ENCODE assay signal across 8 mouse cellular contexts in the genomic region with DNA sequence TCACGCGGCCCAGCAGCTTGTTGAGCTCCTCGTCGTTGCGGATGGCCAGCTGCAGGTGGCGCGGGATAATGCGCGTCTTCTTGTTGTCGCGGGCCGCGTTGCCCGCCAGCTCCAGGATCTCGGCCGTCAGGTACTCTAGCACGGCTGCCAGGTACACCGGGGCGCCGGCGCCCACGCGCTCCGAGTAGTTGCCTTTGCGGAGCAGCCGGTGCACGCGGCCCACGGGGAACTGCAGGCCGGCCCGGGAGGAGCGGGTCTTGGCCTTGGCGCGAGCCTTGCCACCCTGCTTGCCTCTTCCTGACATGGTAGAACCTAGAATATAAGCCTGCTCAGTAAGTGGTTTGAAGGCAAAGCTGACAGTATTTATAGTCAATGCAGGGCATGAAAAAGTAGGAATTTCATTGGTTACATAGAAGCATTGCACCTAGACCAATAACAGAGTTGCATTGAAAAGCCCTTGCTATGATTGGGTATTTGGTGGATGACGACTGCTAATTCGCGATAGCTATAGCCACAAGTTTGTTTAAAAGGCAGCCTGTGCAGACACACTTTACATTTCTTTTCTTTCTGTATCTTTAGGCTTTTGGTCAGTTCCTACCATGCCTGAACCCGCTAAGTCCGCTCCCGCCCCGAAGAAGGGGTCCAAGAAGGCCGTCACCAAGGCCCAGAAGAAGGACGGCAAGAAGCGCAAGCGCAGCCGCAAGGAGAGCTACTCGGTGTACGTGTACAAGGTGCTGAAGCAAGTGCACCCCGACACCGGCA. TPM values are rescaled to one million over a fixed set of nuclear protein-coding genes. Genes with fewer than 3 reads are reported as not detected.
DNase-seq lines count a peak whose midpoint lies in the region; ATAC-seq lines count a peak whose summit lies in the region.
"Not testable (repeated sequence)": the region's sequence is repeated elsewhere in the genome, so short reads cannot be mapped to it uniquely, and the experiment has no call there.

A gene (minus strand): TSS at position 304 of the 762 bp plus-strand sequence.
A gene (plus strand): TSS at position 600 of the 762 bp plus-strand sequence.

- H3K9me3 ChIP-seq in hindbrain, embryonic 15.5 days = not testable (repeated sequence)

- peak; percentile 99 for DNase-seq in R1 (ENCODE audit: low read depth, low spot score)
- peak; percentile 67 to 70 for DNase-seq in cerebellum, postnatal 25 days
- peak; percentile 40 to 56 for DNase-seq in frontal cortex, postnatal 25 days (ENCODE audit: low spot score in 2 of 2)
- DNase-seq in layer of hippocampus, postnatal 36 days = peak; percentile 63 to 67
- peak; percentile 91 for DNase-seq in lung, postnatal 25 days (ENCODE audit: low spot score)
- peak; percentile 82 for DNase-seq in retina, adult 2 months (ENCODE audit: low read depth, low spot score)
- DNase-seq in thymus, postnatal 25 days = peak; percentile 79

- not testable (repeated sequence) for H3K36me3 ChIP-seq in hindbrain, embryonic 15.5 days

- H3K9ac ChIP-seq in hindbrain, embryonic 15.5 days = peak within 1 kb of the TSS; percentile 60

- H3K4me3 ChIP-seq in hindbrain, embryonic 15.5 days = peak within 1 kb of the TSS; percentile 47

- peak; percentile 97 for ATAC-seq in hindbrain, embryonic 15.5 days (ENCODE audit: low FRiP score, low read depth)

- under 1% methylated on average over 39 of the region's 50 CpGs for WGBS in hindbrain, embryonic 15.5 days

- peaks cover 28% of the 10 kb centered on the region for H3K4me1 ChIP-seq in hindbrain, embryonic 15.5 days (replicated peaks)

- H3K27me3 ChIP-seq in hindbrain, embryonic 15.5 days = not testable (repeated sequence)

- H3K27ac ChIP-seq in hindbrain, embryonic 15.5 days (replicated peaks) = peak within 1 kb of the TSS; percentile 94

- peak within 1 kb of the TSS; percentile 88 for H3K4me2 ChIP-seq in hindbrain, embryonic 15.5 days

RNA-seq across cellular contexts. Expression of the first gene that starts in this region (rescaled TPM):
- 5.3 and 7.9 TPM in 2 replicates for polyA plus RNA-seq in hindbrain, embryonic 15.5 days (2015; fragmentation: Nextera tagmentation; extraction: Ambion mirVana)
- 10 to 100 TPM; 13.2 to 18.7 TPM for total RNA-seq in layer of hippocampus, postnatal 36 days (2021)

RNA-seq across cellular contexts. Expression of the second gene that starts in this region (rescaled TPM):
- polyA plus RNA-seq in hindbrain, embryonic 15.5 days (2015; fragmentation: Nextera tagmentation; extraction: Ambion mirVana) = 1.1 TPM in 1 of 2 replicates, not detected in the other
- total RNA-seq in layer of hippocampus, postnatal 36 days (2021) = 10 to 100 TPM in 1 of 2 experiments, 1 to 10 TPM in 1; 5.4 to 10.8 TPM

Comparison
In these comparisons a context has a peak if more than half of its experiments do, and no peak if none do; other contexts are left out.
1. Peak in every context shown above with its lines: DNase-seq, ATAC-seq, H3K4me3 ChIP-seq and H3K27ac ChIP-seq.
2. DNase-seq: peak in every context shown above with its lines; median percentile 99 in R1; 91 in lung, postnatal 25 days; 82 in retina, adult 2 months; 79 in thymus, postnatal 25 days; 68 in cerebellum, postnatal 25 days; 65 in layer of hippocampus, postnatal 36 days; 48 in frontal cortex, postnatal 25 days.